Mouse (Mus musculus): ENCODE results near the gene Gm26602.
A peak's percentile ranks its signal among the peaks of the same experiment; 100 is the strongest.

Gene Gm26602

DNA sequence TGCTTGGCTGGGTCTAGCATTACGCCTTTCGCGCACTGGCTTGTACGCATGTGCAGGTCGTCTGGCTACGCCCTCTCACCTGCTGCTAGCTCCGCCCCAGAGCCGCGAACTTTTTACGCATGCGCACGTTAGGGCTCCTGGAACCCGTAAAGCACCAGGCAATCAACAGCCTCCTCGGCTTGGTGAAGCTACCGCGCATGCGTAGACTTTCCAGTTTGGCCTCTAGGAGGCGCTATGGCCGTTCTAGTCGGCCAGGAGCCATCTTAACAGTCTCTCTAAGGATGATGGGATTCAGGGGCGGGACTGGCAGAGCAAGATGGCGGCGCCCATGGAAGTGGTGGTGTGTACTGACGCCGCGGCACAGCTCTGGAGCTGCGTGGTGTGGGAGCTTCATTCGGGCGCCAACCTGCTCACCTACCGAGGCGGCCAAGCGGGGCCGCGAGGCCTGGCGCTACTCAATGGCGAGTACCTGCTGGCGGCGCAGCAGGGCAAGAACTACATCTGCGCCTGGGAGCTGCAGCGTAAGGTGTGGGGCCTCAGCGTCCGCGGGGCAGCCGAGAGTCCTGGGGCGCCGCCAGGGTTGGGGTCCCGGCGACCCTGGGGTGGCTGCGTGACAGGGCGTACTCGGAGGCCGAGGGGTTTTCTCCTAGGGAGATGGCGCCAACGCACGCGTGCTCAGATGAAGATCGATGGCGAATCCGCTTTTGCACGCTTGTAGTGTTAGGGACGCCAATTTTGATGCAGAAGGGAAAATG is 49.4 kb downstream of the Gm26602 start, which contains the start of gene Wdr18:
Gene Wdr18 (plus strand): TSS at position 306 of the 755 bp plus-strand sequence.
- DNase-seq (ENCODE audit: low spot score), result peak; percentile 99
